Mouse (Mus musculus): ENCODE data around the gene Mettl26. TPM values are rescaled to one million over a fixed set of nuclear protein-coding genes. Genes with fewer than 3 reads are reported as not detected.

Gene Mettl26
- polyA plus RNA-seq, 1 experiment, result 196 TPM

DNA sequence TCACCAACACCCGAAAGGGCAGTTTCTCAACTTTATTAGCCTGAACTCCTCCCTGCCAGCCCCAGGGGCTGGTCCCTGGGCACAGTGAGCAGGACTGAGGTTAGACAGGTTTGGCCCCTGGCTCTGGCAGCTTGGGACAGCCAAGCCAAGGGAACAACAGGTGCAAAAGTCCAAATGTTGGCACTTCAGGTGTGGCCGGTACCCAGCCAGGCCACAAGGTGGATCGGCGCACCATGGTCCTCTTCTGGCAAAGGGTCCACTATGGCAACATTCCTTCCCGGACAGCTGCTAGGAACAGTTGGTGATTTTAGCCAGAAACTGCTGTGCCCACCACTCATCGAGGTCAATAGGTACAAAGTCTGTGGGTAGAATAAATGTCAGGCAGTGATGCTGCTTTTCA, 11.2 kb upstream of the Mettl26 start:
- Histone ChIP-seq H3K4me1 (ENCODE audit: control insufficient read depth, insufficient read depth, insufficient read length, low read length) (peaks cover 40% of the 10 kb centered on the region), H3K27me3 (ENCODE audit: control insufficient read depth, insufficient read depth, low read length) (no peaks in the 10 kb centered on the region), H3K36me3 (ENCODE audit: control insufficient read depth, insufficient read depth, low read length) (no peaks in the 10 kb centered on the region), H3K4me3 (ENCODE audit: low read depth, low read length) (no peak overlapping the region), H3K27ac (ENCODE audit: insufficient read depth, low read depth, low read length) (peak overlapping the region; percentile 44)
- TF ChIP-seq POLR2A (IDR thresholded peaks at IDR 0.05; ENCODE audit: low read depth, low read length) (no peak), CTCF (IDR thresholded peaks at IDR 0.05; ENCODE audit: extremely low read depth, insufficient read length, insufficient replicate concordance, low read depth, low read length) (0 out of 2 replicates have a peak, but pooled peaks have one; percentile 18)
- 36% methylated on average over 6 of the region's 6 CpGs for WGBS

DNA sequence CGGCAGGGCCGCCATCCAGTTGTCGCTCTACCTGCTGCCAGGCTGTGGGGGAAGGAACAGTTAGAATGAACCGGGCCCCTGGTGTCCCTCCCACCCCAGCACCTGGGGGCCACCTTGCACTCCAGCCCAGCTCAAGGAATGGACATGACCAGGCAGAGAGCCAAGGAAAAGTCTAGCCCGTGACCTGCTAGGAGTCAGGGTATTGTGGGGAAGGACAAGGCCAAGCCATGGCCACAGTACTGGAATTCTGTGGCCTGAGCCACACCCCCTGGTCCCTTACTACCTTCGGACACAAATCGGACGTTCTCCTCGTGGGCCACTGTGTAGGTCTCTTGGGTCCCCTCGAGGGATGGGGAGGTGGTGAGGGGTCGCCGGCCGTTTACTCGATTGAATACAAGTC, 10.6 kb upstream of the Mettl26 start:
- H3K27ac ChIP-seq (ENCODE audit: insufficient read depth, low read depth, low read length), result peak overlapping the region; percentile 44
- H3K36me3 ChIP-seq (ENCODE audit: control insufficient read depth, insufficient read depth, low read length), result no peaks in the 10 kb centered on the region
- WGBS, result 77% methylated on average over 14 of the region's 14 CpGs

DNA sequence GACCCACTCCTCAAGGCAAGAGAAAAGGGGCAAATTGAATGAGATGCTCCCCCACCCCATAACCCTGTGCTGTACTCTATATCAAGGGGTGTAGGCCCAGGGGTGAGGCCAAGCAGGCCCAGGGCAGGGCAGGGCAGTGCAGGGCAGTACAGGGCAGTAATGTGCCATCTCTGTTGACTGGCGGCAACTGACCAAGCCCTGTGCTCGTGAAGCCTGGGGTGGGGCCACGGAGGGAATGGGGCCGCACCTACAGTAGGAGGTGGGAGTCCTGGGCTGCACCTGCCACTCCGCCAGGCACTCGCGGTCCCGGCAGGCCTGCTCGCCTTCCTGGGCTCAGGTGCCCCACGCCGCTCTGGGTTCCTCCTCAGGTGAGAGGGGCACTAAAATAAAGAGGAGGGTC, 9.6 kb upstream of the Mettl26 start:
- peak; percentile 26; the same call in 1 of the 2 replicates for TF ChIP-seq POLR2A (IDR thresholded peaks at IDR 0.05; ENCODE audit: low read depth, low read length)
- TF ChIP-seq CTCF (IDR thresholded peaks at IDR 0.05; ENCODE audit: extremely low read depth, insufficient read length, insufficient replicate concordance, low read depth, low read length), result no peak
- H3K27ac ChIP-seq (ENCODE audit: insufficient read depth, low read depth, low read length), result peak overlapping the region; percentile 44; the same call in 1 of the 2 replicates

More for the DNA sequence above, 10.6 kb upstream of the Mettl26 start:
- Histone ChIP-seq H3K4me3 (ENCODE audit: low read depth, low read length) (no peak overlapping the region), H3K27me3 (ENCODE audit: control insufficient read depth, insufficient read depth, low read length) (no peaks in the 10 kb centered on the region), H3K4me1 (ENCODE audit: control insufficient read depth, insufficient read depth, insufficient read length, low read length) (peaks cover 45% of the 10 kb centered on the region)
- no peak for TF ChIP-seq POLR2A (IDR thresholded peaks at IDR 0.05; ENCODE audit: low read depth, low read length)
- TF ChIP-seq CTCF (IDR thresholded peaks at IDR 0.05; ENCODE audit: extremely low read depth, insufficient read length, insufficient replicate concordance, low read depth, low read length), result no peak

DNA sequence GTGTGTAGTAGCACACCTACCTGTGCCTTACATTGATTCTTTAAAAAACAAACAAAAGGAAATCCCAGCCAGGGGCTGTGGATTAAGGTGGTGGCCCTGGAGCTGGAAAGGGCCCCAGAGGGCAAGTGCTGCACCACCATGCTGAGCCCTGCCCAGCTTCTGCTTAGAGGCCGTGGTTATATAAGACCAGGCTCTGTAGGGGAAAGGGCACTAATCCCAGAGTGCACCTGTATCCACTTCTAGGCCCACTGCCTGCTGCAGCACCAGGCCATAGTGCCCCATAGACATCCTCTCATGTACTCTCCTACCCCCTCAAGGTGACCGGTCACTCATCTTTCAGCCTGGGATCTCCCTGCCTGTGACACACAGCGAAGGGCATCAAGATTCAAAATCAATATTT, 8.7 kb upstream of the Mettl26 start:
- Histone ChIP-seq H3K4me3 (ENCODE audit: low read depth, low read length) (no peak overlapping the region), H3K27ac (ENCODE audit: insufficient read depth, low read depth, low read length) (no peak overlapping the region), H3K4me1 (ENCODE audit: control insufficient read depth, insufficient read depth, insufficient read length, low read length) (peaks cover 39% of the 10 kb centered on the region), H3K36me3 (ENCODE audit: control insufficient read depth, insufficient read depth, low read length) (no peaks in the 10 kb centered on the region), H3K27me3 (ENCODE audit: control insufficient read depth, insufficient read depth, low read length) (no peaks in the 10 kb centered on the region)
- TF ChIP-seq POLR2A (IDR thresholded peaks at IDR 0.05; ENCODE audit: low read depth, low read length), result no peak
- no peak for TF ChIP-seq CTCF (IDR thresholded peaks at IDR 0.05; ENCODE audit: extremely low read depth, insufficient read length, insufficient replicate concordance, low read depth, low read length)
- 74% methylated on average over 3 of the region's 3 CpGs for WGBS

More for the DNA sequence above, 9.6 kb upstream of the Mettl26 start:
- Histone ChIP-seq H3K4me3 (ENCODE audit: low read depth, low read length) (peak overlapping the region; percentile 39), H3K4me1 (ENCODE audit: control insufficient read depth, insufficient read depth, insufficient read length, low read length) (peaks cover 45% of the 10 kb centered on the region), H3K36me3 (ENCODE audit: control insufficient read depth, insufficient read depth, low read length) (no peaks in the 10 kb centered on the region), H3K27me3 (ENCODE audit: control insufficient read depth, insufficient read depth, low read length) (no peaks in the 10 kb centered on the region)
- 43% methylated on average over 11 of the region's 11 CpGs for WGBS

DNA sequence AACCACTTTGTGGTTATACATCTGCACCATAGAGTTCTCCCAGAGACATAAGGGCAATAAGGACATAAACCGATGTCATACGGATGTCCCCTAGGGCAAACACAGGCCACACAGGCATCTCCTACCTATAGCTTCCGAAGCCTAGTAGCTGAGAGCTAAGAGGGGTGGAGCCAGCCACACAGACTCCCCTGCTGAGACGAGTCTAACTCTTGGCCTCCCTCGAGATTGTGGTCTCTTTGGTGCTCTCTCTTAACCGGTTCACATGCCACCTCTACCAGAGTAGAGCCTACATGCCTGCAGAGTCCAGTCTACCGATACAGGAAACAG, 7.4 kb upstream of the Mettl26 start:
- Histone ChIP-seq H3K4me1 (ENCODE audit: control insufficient read depth, insufficient read depth, insufficient read length, low read length) (peaks cover 34% of the 10 kb centered on the region), H3K4me3 (ENCODE audit: low read depth, low read length) (peak overlapping the region; percentile 90), H3K27me3 (ENCODE audit: control insufficient read depth, insufficient read depth, low read length) (no peaks in the 10 kb centered on the region), H3K36me3 (ENCODE audit: control insufficient read depth, insufficient read depth, low read length) (no peaks in the 10 kb centered on the region), H3K27ac (ENCODE audit: insufficient read depth, low read depth, low read length) (peak overlapping the region; percentile 64)
- TF ChIP-seq CTCF (IDR thresholded peaks at IDR 0.05; ENCODE audit: extremely low read depth, insufficient read length, insufficient replicate concordance, low read depth, low read length) (no peak), POLR2A (IDR thresholded peaks at IDR 0.05; ENCODE audit: low read depth, low read length) (no peak)
- 7% methylated on average over 7 of the region's 7 CpGs for WGBS

DNA sequence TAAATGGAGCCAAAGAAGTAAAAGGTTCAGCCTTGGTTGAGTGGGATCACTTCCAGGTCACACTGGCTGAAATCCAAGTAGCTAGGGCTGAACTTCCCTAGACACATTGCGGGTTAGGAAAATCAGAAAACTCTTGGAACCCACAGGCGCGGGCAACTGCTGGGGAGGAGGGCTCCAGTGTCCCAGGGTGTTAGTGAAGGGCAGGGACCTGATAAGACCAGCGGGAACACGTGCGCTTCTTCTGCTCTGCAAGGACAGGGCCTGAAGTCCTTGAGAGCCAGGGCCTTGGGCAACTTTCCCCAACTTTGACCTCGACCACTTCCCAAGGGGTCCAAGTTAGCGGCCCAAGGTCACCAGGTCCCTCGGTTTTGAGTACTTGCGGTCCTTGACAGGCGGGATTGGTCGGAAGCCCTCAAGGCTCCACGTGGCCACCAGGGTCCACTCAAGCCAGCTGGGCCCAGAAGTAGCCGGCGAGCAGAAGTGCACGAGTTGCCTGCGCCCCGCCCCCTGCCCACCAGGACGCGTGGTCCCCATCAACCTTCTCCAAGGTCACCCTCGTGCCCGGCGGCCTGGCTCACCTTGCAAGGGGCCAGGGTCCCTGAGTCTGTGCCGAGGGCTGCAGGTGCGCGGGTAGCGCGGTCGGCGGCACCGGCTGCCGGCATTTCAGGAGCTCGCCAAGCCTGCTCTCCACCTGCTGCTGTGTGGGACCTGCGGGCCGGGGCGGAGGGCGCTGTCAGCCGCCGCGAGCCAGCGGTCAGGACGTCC, 6.9 kb upstream of the Mettl26 start:
- Histone ChIP-seq H3K27me3 (ENCODE audit: control insufficient read depth, insufficient read depth, low read length) (no peaks in the 10 kb centered on the region), H3K4me1 (ENCODE audit: control insufficient read depth, insufficient read depth, insufficient read length, low read length) (peaks cover 34% of the 10 kb centered on the region), H3K27ac (ENCODE audit: insufficient read depth, low read depth, low read length) (peak overlapping the region; percentile 64), H3K36me3 (ENCODE audit: control insufficient read depth, insufficient read depth, low read length) (no peaks in the 10 kb centered on the region), H3K4me3 (ENCODE audit: low read depth, low read length) (peak overlapping the region; percentile 90)
- 1% methylated on average over 42 of the region's 42 CpGs for WGBS
- TF ChIP-seq POLR2A (IDR thresholded peaks at IDR 0.05; ENCODE audit: low read depth, low read length) (no peak), CTCF (IDR thresholded peaks at IDR 0.05; ENCODE audit: extremely low read depth, insufficient read length, insufficient replicate concordance, low read depth, low read length) (no peak)

DNA sequence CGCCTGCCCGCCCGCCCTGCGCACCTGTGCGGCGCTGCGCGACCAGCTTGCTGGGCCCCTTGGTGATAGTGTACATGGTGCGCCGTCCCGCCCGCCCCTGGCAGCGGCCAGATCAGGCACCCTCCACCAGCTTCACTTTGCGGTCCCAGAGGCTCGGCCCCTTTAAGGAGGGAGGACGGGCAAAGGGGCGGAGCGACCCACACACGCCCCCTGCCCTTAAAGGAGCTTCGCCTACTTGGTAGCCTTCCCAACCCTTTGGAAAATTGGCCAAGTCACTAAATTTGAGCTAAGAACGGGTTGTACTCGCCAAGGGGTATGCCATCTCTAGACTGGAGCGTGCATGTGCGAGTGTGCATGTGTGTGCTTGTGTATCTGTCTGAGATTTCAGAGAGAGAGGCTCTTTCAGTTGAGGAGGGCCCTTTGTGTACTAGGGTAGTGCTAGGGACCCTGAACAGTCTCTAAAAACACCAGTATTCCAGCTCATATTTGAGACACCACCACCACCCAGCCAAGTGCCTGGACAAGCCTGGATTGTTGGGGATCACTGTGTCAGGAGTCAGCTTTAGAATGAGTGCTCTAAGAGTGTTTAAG, 6.2 kb upstream of the Mettl26 start, which contains the start of gene Mcrip2:
TSS of gene Mcrip2 (minus strand) at position 164 of the 591 bp plus-strand sequence.
- Histone ChIP-seq H3K27me3 (ENCODE audit: control insufficient read depth, insufficient read depth, low read length) (no peaks in the 10 kb centered on the region), H3K4me3 (ENCODE audit: low read depth, low read length) (peak within 1 kb of the TSS; percentile 90), H3K27ac (ENCODE audit: insufficient read depth, low read depth, low read length) (peak within 1 kb of the TSS; percentile 64), H3K4me1 (ENCODE audit: control insufficient read depth, insufficient read depth, insufficient read length, low read length) (peaks cover 31% of the 10 kb centered on the region), H3K36me3 (ENCODE audit: control insufficient read depth, insufficient read depth, low read length) (no peaks in the 10 kb centered on the region)
- WGBS, result under 1% methylated on average over 24 of the region's 24 CpGs
- TF ChIP-seq POLR2A (IDR thresholded peaks at IDR 0.05; ENCODE audit: low read depth, low read length), result peak; percentile 68
- no peak for TF ChIP-seq CTCF (IDR thresholded peaks at IDR 0.05; ENCODE audit: extremely low read depth, insufficient read length, insufficient replicate concordance, low read depth, low read length)

All from small intestine, adult 2 months (tissue).